21 mouse cellular contexts compared by ENCODE assay signal in genomic region chr7:49241229-49241751, GRCm38 (mm10).
DNase-seq lines count a peak whose midpoint lies in the region; ATAC-seq and TF ChIP-seq lines count a peak whose summit lies in the region.
"Had no signal": no experiment of that assay in that cellular context is flagged by ENCODE, and none has a peak within 500 bp of the region (broad histone marks: within the 10 kb centered on the region; RNA-seq: fewer than 3 reads in every experiment).

No protein-coding gene starts in this region.

- no peak overlapping the region for H3K9ac ChIP-seq in kidney, embryonic 14.5 days (ENCODE audit: low read depth, low read length)
- H3K9ac ChIP-seq in lung, postnatal 0 days (replicated peaks; ENCODE audit: low read depth) = no peak overlapping the region
- H3K9ac ChIP-seq in forebrain, embryonic 15.5 days (replicated peaks) = no peak overlapping the region
- H3K9ac ChIP-seq: forebrain, embryonic 13.5 days; hindbrain, embryonic 14.5 days had no signal

- H3K27ac ChIP-seq in kidney, embryonic 14.5 days (ENCODE audit: low read depth, low read length) = peak overlapping the region; percentile 69
- no peak overlapping the region for H3K27ac ChIP-seq in kidney, adult 2 months (ENCODE audit: insufficient read depth, low read depth, low read length)
- H3K27ac ChIP-seq in lung, postnatal 0 days (ENCODE audit: low read length) = no peak overlapping the region
- H3K27ac ChIP-seq in forebrain, embryonic 15.5 days (replicated peaks) = no peak overlapping the region
- H3K27ac ChIP-seq: embryonic facial prominence, embryonic 10.5 days; forebrain, embryonic 13.5 days; gastrocnemius, adult 2 months; heart, embryonic 10.5 days; hindbrain, embryonic 14.5 days had no signal

- no peaks in the 10 kb centered on the region for H3K36me3 ChIP-seq in kidney, embryonic 14.5 days (ENCODE audit: control insufficient read depth, insufficient read depth, low read length)
- no peaks in the 10 kb centered on the region for H3K36me3 ChIP-seq in kidney, adult 2 months (ENCODE audit: control insufficient read depth, insufficient read depth, low read length)
- no peaks in the 10 kb centered on the region for H3K36me3 ChIP-seq in lung, postnatal 0 days (ENCODE audit: insufficient read depth, low read length)
- no peaks in the 10 kb centered on the region for H3K36me3 ChIP-seq in forebrain, embryonic 15.5 days
- H3K36me3 ChIP-seq: embryonic facial prominence, embryonic 10.5 days; heart, embryonic 10.5 days had no signal

- no peak for TF ChIP-seq POLR2A in kidney, adult 2 months (IDR thresholded peaks at IDR 0.05; ENCODE audit: low read depth, low read length)
- TF ChIP-seq POLR2A in lung, adult 2 months (IDR thresholded peaks at IDR 0.05; ENCODE audit: borderline replicate concordance, extremely low read depth, low read depth, low read length) = no peak

- H3K27me3 ChIP-seq in kidney, embryonic 14.5 days (ENCODE audit: control insufficient read depth, insufficient read depth, low read length) = peaks cover 3% of the 10 kb centered on the region; the same call in 1 of the 2 replicates
- H3K27me3 ChIP-seq in kidney, adult 2 months (replicated peaks; ENCODE audit: control insufficient read depth, insufficient read depth, low read length) = no peaks in the 10 kb centered on the region
- H3K27me3 ChIP-seq in lung, postnatal 0 days (replicated peaks; ENCODE audit: insufficient read depth, low read length) = no peaks in the 10 kb centered on the region
- no peaks in the 10 kb centered on the region for H3K27me3 ChIP-seq in forebrain, embryonic 15.5 days

- no peak for ATAC-seq in kidney, embryonic 14.5 days (ENCODE audit: low FRiP score, low TSS enrichment)
- no peak for ATAC-seq in lung, postnatal 0 days
- 0 out of 2 replicates have a peak, but pooled peaks have one; percentile 6 for ATAC-seq in common myeloid progenitor, adult 5-6 weeks (replicated peaks; ENCODE audit: low read depth, poor library complexity, severe bottlenecking)
- ATAC-seq in megakaryocyte progenitor cell, adult 5-6 weeks (replicated peaks; ENCODE audit: poor library complexity) = peak; percentile 56
- no peak for ATAC-seq in forebrain, embryonic 15.5 days (replicated peaks)
- ATAC-seq: forebrain, embryonic 13.5 days had no signal

- WGBS in kidney, embryonic 14.5 days = 78% methylated on average over 3 of the region's 3 CpGs
- WGBS in kidney, adult 2 months = 87% methylated on average over 3 of the region's 3 CpGs
- WGBS in lung, postnatal 0 days = 54% methylated on average over 3 of the region's 3 CpGs
- WGBS in lung, adult 2 months = 60% methylated on average over 3 of the region's 3 CpGs
- 65% methylated on average over 3 of the region's 3 CpGs for WGBS in forebrain, embryonic 15.5 days

- no peak overlapping the region for H3K4me2 ChIP-seq in kidney, embryonic 14.5 days (replicated peaks; ENCODE audit: low read depth, low read length)
- H3K4me2 ChIP-seq in lung, postnatal 0 days (replicated peaks; ENCODE audit: low read depth, low read length) = no peak overlapping the region
- H3K4me2 ChIP-seq in forebrain, embryonic 15.5 days (replicated peaks) = no peak overlapping the region
- H3K4me2 ChIP-seq: forebrain, embryonic 13.5 days; hindbrain, embryonic 14.5 days had no signal

- H3K4me1 ChIP-seq in kidney, embryonic 14.5 days (ENCODE audit: control insufficient read depth, insufficient read depth, low read length) = peaks cover 7% of the 10 kb centered on the region
- no peaks in the 10 kb centered on the region for H3K4me1 ChIP-seq in kidney, adult 2 months (ENCODE audit: control insufficient read depth, insufficient read depth, low read length)
- peaks cover under 1% of the 10 kb centered on the region; the same call in 1 of the 2 replicates for H3K4me1 ChIP-seq in lung, postnatal 0 days (ENCODE audit: insufficient read depth, low read depth, low read length)
- H3K4me1 ChIP-seq in lung, adult 2 months (ENCODE audit: control insufficient read depth, insufficient read depth, low read length) = peaks cover 5% of the 10 kb centered on the region; the same call in 1 of the 2 replicates
- peaks cover 5% of the 10 kb centered on the region; the same call in 1 of the 2 replicates for H3K4me1 ChIP-seq in forebrain, embryonic 15.5 days

- no peaks in the 10 kb centered on the region for H3K9me3 ChIP-seq in kidney, embryonic 14.5 days (ENCODE audit: control insufficient read depth, low read length)
- no peaks in the 10 kb centered on the region for H3K9me3 ChIP-seq in lung, postnatal 0 days (ENCODE audit: low read length)
- no peaks in the 10 kb centered on the region for H3K9me3 ChIP-seq in forebrain, embryonic 15.5 days
- H3K9me3 ChIP-seq: embryonic facial prominence, embryonic 10.5 days; forebrain, embryonic 13.5 days; heart, embryonic 10.5 days had no signal

- no peak overlapping the region for H3K4me3 ChIP-seq in kidney, embryonic 14.5 days (ENCODE audit: low read length)
- H3K4me3 ChIP-seq in kidney, adult 2 months (ENCODE audit: insufficient read depth, low read depth, low read length) = no peak overlapping the region
- H3K4me3 ChIP-seq in lung, postnatal 0 days (ENCODE audit: low read depth, low read length) = no peak overlapping the region
- H3K4me3 ChIP-seq in lung, adult 2 months (replicated peaks; ENCODE audit: extremely low read depth, low read depth, low read length) = no peak overlapping the region
- no peak overlapping the region for H3K4me3 ChIP-seq in forebrain, embryonic 15.5 days
- H3K4me3 ChIP-seq: embryonic facial prominence, embryonic 10.5 days; forebrain, embryonic 13.5 days; gastrocnemius, adult 2 months; heart, embryonic 10.5 days had no signal

- no peak for DNase-seq in kidney, adult 2 months
- peak; percentile 59 for DNase-seq in lung, postnatal 0 days (ENCODE audit: low spot score)
- no peak for DNase-seq in lung, adult 2 months
- no peak for DNase-seq in gastrocnemius, adult 8-10 months (ENCODE audit: low spot score in 2 of 2)
- DNase-seq: adrenal gland, adult 2 months; adrenal gland, postnatal 25 days; cerebellum, adult 18-20 months; cerebellum, adult 9-11 months; cerebellum, postnatal 36 days; gastrocnemius, adult 2 months; gastrocnemius, postnatal 36 days; heart, adult 18-20 months; heart, postnatal 10 days had no signal

- no peak for TF ChIP-seq CTCF in kidney, adult 2 months (conservative IDR thresholded peaks at IDR 0.05; ENCODE audit: insufficient read depth, insufficient read length, low read depth, low read length)
- no peak for TF ChIP-seq CTCF in lung, postnatal 0 days (IDR thresholded peaks at IDR 0.05)
- TF ChIP-seq CTCF in lung, adult 2 months (IDR thresholded peaks at IDR 0.05; ENCODE audit: insufficient read depth, low read length) = no peak

- peak; percentile 78 for TF ChIP-seq EP300 in lung, postnatal 0 days (IDR thresholded peaks at IDR 0.05)

Comparison
In these comparisons a context has a peak if more than half of its experiments do, and no peak if none do; other contexts are left out.
1. ATAC-seq: peak in common myeloid progenitor, adult 5-6 weeks (single experiment) and megakaryocyte progenitor cell, adult 5-6 weeks (single experiment); none in kidney, embryonic 14.5 days (single experiment), lung, postnatal 0 days (single experiment) and forebrain, embryonic 15.5 days (single experiment).